Mouse (Mus musculus) spleen, adult 2 months (tissue): ENCODE results near the gene Iyd.

Source experiments
- CTCF ChIP-seq: fragments of 200-500 bp; IDR thresholded peaks from 2 replicates; pipeline ENCODE4 v1.5.1; 2011; ENCODE audit warnings: mild to moderate bottlenecking, inconsistent platforms; ENCODE audit not compliant: insufficient read depth, insufficient read length, insufficient replicate concordance; ENCODE audit errors: extremely low read depth
- POLR2A ChIP-seq: fragments of 200-500 bp; IDR thresholded peaks from 2 replicates; pipeline ENCODE4 v1.6.1; 2011; ENCODE audit warnings: low read depth, low read length, inconsistent platforms

DNA sequence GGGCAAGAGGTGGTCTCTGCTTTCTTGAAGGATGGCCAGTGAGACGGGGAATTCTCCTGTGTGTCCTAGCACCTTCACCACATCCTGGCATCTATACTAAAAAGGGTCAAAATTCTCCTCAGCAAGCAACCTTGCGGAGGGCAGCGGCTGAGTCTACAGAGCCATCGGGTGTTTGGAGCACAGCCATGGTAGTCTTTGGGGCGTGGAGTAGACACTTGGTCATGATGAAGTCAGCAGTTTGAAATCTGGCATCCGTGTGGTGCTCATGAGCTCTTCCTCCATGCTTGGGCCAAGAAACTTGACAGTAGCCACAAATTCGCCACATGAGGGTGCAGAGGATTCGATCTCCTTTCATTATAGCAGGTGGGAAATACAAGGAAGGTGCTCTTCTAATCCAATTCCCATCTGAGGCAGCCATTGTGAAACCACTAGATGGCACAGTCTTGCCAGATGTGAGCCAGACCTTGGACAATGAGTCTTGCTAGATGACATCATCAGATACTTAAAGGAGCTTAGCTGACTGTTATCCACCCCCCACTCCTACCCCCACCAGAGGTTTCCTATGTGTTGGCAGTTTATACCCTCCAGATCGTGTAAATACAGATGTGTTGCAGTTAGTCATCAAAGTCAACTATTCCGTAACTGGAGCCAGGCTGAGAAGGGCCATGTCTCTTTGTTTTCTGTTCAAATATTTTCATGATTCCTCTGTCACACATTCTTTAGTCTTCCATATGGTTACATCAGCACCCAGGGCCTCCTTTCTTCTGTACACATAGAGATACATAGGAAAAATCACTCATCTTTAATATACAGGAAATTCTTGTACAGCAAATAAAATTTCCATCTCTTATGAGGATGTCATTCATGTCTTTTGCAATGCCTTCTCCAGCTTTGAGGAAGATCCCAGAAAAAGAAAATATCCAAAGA, 32.9 kb downstream of the Iyd start:
- no peak for TF ChIP-seq CTCF
- no peak for TF ChIP-seq POLR2A
